9 mouse cellular contexts compared by ENCODE assay signal in the genomic region with DNA sequence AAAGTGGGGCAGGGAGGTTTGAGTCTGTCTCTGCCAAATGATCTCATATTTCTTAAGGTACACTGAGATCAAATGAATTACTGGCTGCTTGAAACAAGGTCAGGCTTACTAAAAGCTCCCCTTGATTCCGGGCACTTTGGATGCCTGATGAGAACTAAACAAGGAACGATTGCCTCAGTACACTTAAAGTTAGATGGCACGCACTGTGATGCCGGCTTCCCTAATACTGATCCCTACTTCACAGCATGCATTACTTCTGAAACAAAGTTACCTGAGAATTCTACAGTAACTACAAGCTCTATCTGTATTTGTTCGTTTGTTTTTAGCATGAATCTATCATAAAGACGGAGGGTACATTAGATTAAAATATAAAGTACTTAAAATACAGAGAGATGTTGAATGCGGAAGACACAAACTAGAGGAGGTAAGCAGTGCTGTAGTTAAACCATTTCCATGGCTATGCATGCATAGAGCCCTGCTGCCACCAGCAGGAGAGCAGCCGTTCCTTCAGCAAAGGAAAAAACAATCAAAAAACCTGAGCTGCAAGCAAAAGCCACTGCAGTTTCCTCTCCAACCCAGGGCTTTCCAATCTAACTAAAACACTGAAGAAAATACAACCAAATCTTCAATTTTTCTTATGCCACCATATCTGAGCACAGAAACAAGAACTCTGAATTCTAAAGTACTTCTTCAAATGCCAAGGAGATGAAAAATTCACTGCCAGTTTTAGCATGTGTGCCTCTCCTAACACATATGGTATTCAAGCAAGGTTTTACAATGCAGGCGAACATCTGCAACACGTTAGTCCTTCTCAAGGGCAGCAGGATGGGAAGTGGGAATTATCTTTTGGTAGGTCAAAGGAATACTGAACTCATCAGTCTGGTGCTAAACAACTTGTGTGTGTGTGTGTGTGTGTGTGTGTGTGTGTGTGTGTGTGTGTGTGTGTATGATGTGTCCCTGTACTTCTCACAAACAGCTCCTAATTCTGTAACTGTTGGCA.
A peak's percentile ranks its signal among the peaks of the same experiment; 100 is the strongest.
DNase-seq lines count a peak whose midpoint lies in the region; ATAC-seq and TF ChIP-seq lines count a peak whose summit lies in the region.
"Had no signal": no experiment of that assay in that cellular context is flagged by ENCODE, and none has a peak within 500 bp of the region (broad histone marks: within the 10 kb centered on the region; RNA-seq: fewer than 3 reads in every experiment).

No protein-coding gene starts in this region.

- TF ChIP-seq CTCF in gastrocnemius, adult 2 months (IDR thresholded peaks at IDR 0.05): peak; percentile 69
- TF ChIP-seq CTCF in CH12.LX (conservative IDR thresholded peaks at IDR 0.05 in 1 of 2, IDR thresholded peaks at IDR 0.05 in 1 of 2; ENCODE audit: low read depth in 2 of 2, low read length in 2 of 2): peak in 1 of 2 experiments; percentile 58; a peak in 2 of 4 replicates

- peak; percentile 60 for TF ChIP-seq RAD21 in CH12.LX (IDR thresholded peaks at IDR 0.05; ENCODE audit: low read depth, low read length)

- H3K4me1 ChIP-seq in CH12.LX (ENCODE audit: control insufficient read depth in 1 of 2, insufficient read depth in 2 of 2): no peaks in the 10 kb centered on the region
- no peaks in the 10 kb centered on the region for H3K4me1 ChIP-seq in hindbrain, embryonic 13.5 days (replicated peaks)
- H3K4me1 ChIP-seq in stomach, embryonic 15.5 days: no peaks in the 10 kb centered on the region

- no peak overlapping the region for H3K4me3 ChIP-seq in gastrocnemius, adult 2 months
- H3K4me3 ChIP-seq in CH12.LX (replicated peaks in 1 of 3; ENCODE audit: low read depth in 2 of 3, low read length in 2 of 3, poor library complexity in 1 of 3): no peak overlapping the region
- no peak overlapping the region for H3K4me3 ChIP-seq in hindbrain, embryonic 13.5 days
- H3K4me3 ChIP-seq in stomach, embryonic 15.5 days (replicated peaks): no peak overlapping the region
- H3K4me3 ChIP-seq: limb, embryonic 15.5 days had no signal

- peaks cover 6% of the 10 kb centered on the region for H3K9me3 ChIP-seq in CH12.LX (replicated peaks; ENCODE audit: low read length)
- H3K9me3 ChIP-seq in hindbrain, embryonic 13.5 days: no peaks in the 10 kb centered on the region
- no peaks in the 10 kb centered on the region for H3K9me3 ChIP-seq in stomach, embryonic 15.5 days
- H3K9me3 ChIP-seq: limb, embryonic 15.5 days had no signal

- dilution Hi-C loops in CH12.LX (cut with MboI; ENCODE audit: extremely low pct_ligation_motif_present, extremely low pct_unique_long_range_greater_than_20kb, low sequenced_read_pairs): no loop called here

- H3K9ac ChIP-seq in CH12.LX (ENCODE audit: insufficient read depth, low read depth): no peak overlapping the region
- no peak overlapping the region for H3K9ac ChIP-seq in hindbrain, embryonic 13.5 days
- no peak overlapping the region for H3K9ac ChIP-seq in stomach, embryonic 15.5 days
- H3K9ac ChIP-seq: limb, embryonic 15.5 days had no signal

- peaks cover 0 to 8% of the 10 kb centered on the region in 2 experiments for H3K36me3 ChIP-seq in CH12.LX (replicated peaks in 1 of 2; ENCODE audit: control insufficient read depth in 1 of 2, insufficient read depth in 1 of 2, low read length in 1 of 2)
- no peaks in the 10 kb centered on the region for H3K36me3 ChIP-seq in hindbrain, embryonic 13.5 days
- H3K36me3 ChIP-seq in stomach, embryonic 15.5 days: no peaks in the 10 kb centered on the region
- H3K36me3 ChIP-seq: limb, embryonic 15.5 days had no signal

- no peak overlapping the region for H3K27ac ChIP-seq in gastrocnemius, adult 2 months
- no peak overlapping the region for H3K27ac ChIP-seq in CH12.LX (ENCODE audit: insufficient read depth, low read depth)
- H3K27ac ChIP-seq in hindbrain, embryonic 13.5 days: no peak overlapping the region
- H3K27ac ChIP-seq in stomach, embryonic 15.5 days: no peak overlapping the region
- H3K27ac ChIP-seq: limb, embryonic 15.5 days had no signal

- no peaks in the 10 kb centered on the region for H3K27me3 ChIP-seq in CH12.LX (replicated peaks)
- H3K27me3 ChIP-seq in hindbrain, embryonic 13.5 days: no peaks in the 10 kb centered on the region
- no peaks in the 10 kb centered on the region for H3K27me3 ChIP-seq in stomach, embryonic 15.5 days (replicated peaks)
- H3K27me3 ChIP-seq: limb, embryonic 15.5 days had no signal

- TF ChIP-seq POLR2A in CH12.LX (IDR thresholded peaks at IDR 0.05; ENCODE audit: low read depth, low read length): no peak

- no peaks in the 10 kb centered on the region for H3K79me2 ChIP-seq in CH12.LX (replicated peaks; ENCODE audit: control insufficient read depth, extremely low read depth, insufficient read depth, poor library complexity, severe bottlenecking)

- in situ Hi-C loops in CH12.LX (cut with MboI; ENCODE audit: low pct_ligation_motif_present, low pct_unique_long_range_greater_than_20kb, low sequenced_read_pairs): loop anchor here (10.0 kb wide), 1 partner anchor 133 kb away; no protein-coding TSS in a partner anchor

- intact Hi-C loops in gastrocnemius, adult 2 months (cut with DNase I): loop anchor here (5.0 kb wide), 1 partner anchor 145 kb away; no protein-coding TSS in a partner anchor

- no peak for TF ChIP-seq EP300 in CH12.LX (IDR thresholded peaks at IDR 0.05; ENCODE audit: low read length)

- no peak overlapping the region for H3K4me2 ChIP-seq in CH12.LX (ENCODE audit: insufficient read depth, low read depth, poor library complexity, severe bottlenecking)
- H3K4me2 ChIP-seq in hindbrain, embryonic 13.5 days: no peak overlapping the region
- no peak overlapping the region for H3K4me2 ChIP-seq in stomach, embryonic 15.5 days
- H3K4me2 ChIP-seq: limb, embryonic 15.5 days had no signal

- ATAC-seq in hindbrain, embryonic 13.5 days (ENCODE audit: low FRiP score): peak; percentile 69; the same call in 1 of the 2 replicates
- peak; percentile 75 for ATAC-seq in megakaryocyte-erythroid progenitor cell, adult 5-6 weeks (replicated peaks; ENCODE audit: low FRiP score, low TSS enrichment, poor library complexity, severe bottlenecking)
- ATAC-seq in stomach, embryonic 15.5 days (ENCODE audit: insufficient read depth, low FRiP score, low read depth): peak; percentile 76; the same call in 1 of the 2 replicates

- WGBS in hindbrain, embryonic 13.5 days: 66% methylated on average over 10 of the region's 10 CpGs
- 51% methylated on average over 10 of the region's 10 CpGs for WGBS in stomach, embryonic 15.5 days

- peak; percentile 24 for DNase-seq in gastrocnemius, adult 2 months
- no peak for DNase-seq in gastrocnemius, adult 8-10 months (ENCODE audit: low spot score in 2 of 2)
- no peak for DNase-seq in CH12.LX (ENCODE audit: extremely low read depth)
- peak; percentile 68 to 72 for DNase-seq in cerebellum, postnatal 14 days
- peak; percentile 41 for DNase-seq in left cerebral cortex, adult 11 months (ENCODE audit: low spot score)

TF ChIP-seq in CH12.LX, 34 proteins besides CTCF, POLR2A, EP300 and RAD21:
- TF ChIP-seq ZMIZ1 (IDR thresholded peaks at IDR 0.05; ENCODE audit: low read depth, low read length) (no peak), SMC3 (IDR thresholded peaks at IDR 0.05; ENCODE audit: low read depth, low read length) (peak; percentile 40), ETS1 (conservative IDR thresholded peaks at IDR 0.05; ENCODE audit: low read depth, low read length) (no peak)
TF ChIP-seq in CH12.LX: peak in this region for 1.

Comparison
In these comparisons a context has a peak if more than half of its experiments do, and no peak if none do; other contexts are left out.
1. DNase-seq: peak in gastrocnemius, adult 2 months (single experiment), cerebellum, postnatal 14 days (2 of 2) and left cerebral cortex, adult 11 months (single experiment); none in gastrocnemius, adult 8-10 months (0 of 2) and CH12.LX (single experiment).
2. Peak in every context shown above with its lines, with median percentiles within 50 percentile points of each other: ATAC-seq.